Mouse (Mus musculus) spleen, postnatal 10 days (tissue): ENCODE measurements around the gene Syt2.

Experiments used
- DNase-seq, 2 experiments: peaks; one replicate each; pipeline ENCODE4 v3.0.0; 2021 to 2022; ENCODE audit warnings: low spot score in 2 of 2

The Syt2 gene

DNA sequence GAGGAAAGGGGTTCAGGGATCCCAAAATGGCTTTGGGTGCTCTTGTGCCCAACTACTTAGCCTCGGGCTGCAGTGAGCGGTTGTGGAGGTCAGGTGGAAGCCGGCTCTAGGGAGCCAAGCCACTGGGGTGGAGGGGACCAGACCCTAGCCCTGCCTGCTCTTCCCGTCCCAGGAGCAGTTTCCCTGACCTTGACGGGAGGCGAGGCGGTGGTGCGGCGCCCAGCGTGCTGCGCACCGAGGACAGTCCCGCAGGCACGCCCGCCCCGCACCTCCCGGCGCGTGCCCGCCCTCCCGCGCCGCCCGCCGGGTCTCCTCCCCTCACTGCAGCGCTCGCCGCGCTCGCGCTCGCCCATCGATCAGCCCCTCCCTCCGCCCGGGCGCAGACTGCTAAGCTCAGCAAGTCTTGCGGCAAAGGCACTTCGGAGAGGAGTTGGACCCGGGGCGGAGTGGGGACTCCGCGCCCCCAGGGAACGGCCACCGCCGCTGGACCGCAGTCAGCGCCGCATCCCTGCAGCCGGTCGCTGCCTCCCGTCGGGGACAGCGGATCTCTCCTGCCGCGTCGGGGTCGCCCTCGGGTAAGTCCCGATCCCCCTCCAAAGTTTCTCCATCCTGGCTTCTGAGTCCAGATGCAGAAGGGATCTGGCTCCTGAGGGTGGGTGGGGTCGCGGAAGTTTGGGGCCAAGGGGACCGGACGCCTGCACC is at the start of gene Syt2:
Syt2 (plus strand) TSS at position 417 of the 702 bp plus-strand sequence.
- DNase-seq, result peak in 1 of 2 experiments; percentile 28

DNA sequence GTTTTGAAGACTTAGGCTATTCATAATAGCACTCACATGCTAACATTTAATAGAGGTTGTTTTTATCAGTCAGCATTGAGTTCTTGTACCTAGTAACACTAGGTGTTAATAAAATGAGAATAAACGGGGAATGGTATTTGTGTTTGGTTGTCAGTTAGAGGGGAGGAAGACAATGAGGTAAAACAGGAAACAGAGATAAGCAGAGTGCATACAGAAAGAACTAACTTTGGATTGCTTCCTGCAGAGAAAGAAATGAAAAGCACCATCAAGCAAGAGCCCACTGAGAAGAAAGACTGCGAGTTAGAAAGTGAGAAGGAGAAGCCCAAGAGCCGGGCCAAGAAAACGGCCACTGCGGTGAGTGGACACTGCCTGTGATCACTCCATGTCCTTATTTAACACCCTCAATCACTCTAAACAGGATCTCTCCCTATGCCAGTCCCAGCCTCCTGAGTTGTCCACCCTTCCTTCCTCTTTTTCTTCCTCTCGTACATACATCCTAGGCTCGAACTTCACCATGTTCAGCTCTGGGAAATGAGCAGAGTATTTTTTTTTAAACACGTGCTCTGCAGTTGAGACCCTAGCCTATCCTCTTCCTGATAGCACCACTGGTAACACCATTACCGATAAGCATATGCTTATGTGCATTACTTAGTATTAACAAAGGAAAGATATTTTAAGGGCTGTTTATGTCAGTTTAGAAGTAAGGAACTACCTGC is 49.0 kb upstream of the Syt2 start:
- DNase-seq, result no peak

- no peak for DNase-seq
Measured at GRCm38 (mm10) chr1:134604086-134604485, 42.4 kb upstream of the Syt2 start.

DNA sequence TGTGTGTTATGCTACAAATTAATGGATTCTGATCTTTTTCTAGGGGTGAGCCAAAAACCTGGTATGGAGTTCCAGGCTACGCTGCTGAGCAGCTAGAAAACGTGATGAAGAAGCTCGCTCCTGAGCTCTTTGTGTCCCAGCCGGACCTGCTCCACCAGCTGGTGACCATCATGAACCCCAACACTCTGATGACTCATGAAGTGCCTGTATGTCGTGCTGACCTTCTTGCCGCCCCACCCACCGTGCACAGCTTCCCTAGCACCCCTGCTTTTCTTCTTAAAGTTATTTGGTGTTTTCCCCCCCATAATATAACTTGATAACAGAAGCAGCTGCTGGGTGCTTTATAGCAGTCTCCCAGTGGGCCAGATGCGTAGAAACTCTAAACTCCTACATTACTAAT is 40.8 kb upstream of the Syt2 start:
- DNase-seq, result no peak

DNA sequence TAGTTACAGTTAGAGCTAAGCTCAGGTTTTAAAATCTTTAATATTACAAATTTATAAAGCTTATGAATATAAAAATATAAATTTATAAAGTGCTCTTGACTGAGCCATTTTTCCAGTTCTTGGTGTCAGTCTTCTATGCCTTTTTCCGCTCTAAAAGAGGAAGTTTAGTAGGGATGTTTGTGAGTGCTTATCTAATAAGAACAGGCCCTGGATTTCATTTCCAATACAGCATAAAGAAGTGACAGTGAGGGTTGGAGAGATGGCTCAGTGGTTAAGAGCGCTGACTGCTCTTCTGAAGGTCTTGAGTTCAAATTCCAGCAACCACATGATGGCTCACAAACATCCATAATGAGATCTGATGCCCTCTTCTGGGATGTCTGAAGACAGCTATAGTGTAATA is 40.1 kb upstream of the Syt2 start:
- DNase-seq, result no peak

DNA sequence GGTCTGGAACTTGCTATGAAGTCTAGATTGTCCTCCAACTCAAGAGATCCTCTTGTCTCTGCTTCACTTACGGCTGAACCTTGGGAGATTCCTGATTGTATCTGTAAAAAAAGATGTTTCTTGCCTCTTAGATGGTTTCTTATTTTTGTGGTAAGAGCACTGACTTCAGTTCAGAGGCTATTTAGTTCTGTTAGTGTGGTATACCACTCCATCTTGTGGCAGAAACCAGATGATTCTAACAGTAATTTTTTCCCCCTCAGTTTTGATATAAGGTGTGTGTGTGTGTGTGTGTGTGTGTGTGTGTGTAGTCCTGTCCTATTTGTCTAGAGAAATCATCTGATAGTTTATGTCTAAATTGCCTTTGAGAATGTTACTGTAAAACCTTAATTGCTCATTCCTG is 39.2 kb upstream of the Syt2 start:
- DNase-seq, result no peak

GRCm38 (mm10) chr1:134609172-134609571 is 37.3 kb upstream of the Syt2 start:
- DNase-seq, result no peak

DNA sequence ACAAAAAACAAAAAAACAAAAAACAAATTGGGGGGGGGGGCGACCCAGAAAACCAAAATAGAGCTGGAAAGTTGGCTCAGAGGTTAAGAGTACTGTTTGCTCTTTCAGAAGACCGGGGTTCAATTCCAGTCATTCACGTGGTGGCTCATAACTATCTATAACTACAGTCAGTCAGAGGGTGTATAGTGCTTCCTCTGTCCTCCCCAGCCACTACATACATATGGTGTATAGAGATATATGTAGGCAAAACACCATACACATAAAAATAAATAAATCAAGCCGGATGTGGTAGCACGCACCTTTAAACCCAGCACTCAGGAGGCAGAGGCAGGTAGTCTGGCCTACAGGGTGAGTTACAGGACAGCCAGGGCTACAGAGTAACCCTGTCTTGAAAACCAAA is 31.9 kb upstream of the Syt2 start:
- DNase-seq, result no peak

- no peak for DNase-seq
Measured at GRCm38 (mm10) chr1:134614988-134615387, 31.5 kb upstream of the Syt2 start.

GRCm38 (mm10) chr1:134617656-134618055 is 28.8 kb upstream of the Syt2 start:
- DNase-seq, result no peak

- DNase-seq, result no peak
Measured at GRCm38 (mm10) chr1:134625325-134625724, 21.2 kb upstream of the Syt2 start.

DNA sequence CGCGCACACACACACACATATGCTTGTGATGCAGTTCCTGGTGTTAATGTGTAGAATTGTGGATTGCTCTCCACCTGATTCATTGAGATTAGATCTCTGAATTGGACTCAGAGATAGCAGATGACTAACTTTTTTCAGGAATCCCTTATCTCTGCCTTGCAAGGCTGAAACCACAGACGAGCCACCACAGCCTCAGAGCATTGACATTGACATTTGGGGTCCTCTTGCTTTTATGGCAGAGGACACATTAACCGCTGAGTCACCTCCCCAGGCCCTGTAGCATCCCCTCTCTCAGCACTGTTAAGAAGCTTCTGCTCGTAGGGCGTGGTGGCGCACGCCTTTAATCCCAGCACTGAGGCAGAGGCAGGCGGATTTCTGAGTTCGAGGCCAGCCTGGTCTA is 17.0 kb upstream of the Syt2 start:
- no peak for DNase-seq

DNA sequence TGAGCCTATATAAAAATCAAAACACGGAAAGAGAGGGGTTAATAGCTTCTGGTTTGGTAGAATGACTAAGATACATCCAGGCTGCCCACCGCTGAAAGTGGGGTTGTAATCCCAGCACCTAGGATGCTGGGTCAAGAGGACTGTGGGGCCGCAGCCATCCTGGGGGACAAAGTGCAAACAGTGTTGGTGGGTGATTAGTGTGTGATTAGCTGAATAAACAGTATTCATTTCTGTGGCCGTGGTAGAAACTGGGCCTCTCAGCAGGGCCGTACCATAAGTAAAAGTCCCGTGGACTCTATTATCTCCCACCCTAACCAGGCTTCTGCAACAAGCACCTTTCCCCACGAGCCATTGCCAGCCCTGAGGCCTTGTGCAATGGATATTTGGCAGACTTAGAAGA is 12.2 kb upstream of the Syt2 start:
- DNase-seq, result no peak

GRCm38 (mm10) chr1:134636245-134636644 is 10.2 kb upstream of the Syt2 start:
- no peak for DNase-seq

DNA sequence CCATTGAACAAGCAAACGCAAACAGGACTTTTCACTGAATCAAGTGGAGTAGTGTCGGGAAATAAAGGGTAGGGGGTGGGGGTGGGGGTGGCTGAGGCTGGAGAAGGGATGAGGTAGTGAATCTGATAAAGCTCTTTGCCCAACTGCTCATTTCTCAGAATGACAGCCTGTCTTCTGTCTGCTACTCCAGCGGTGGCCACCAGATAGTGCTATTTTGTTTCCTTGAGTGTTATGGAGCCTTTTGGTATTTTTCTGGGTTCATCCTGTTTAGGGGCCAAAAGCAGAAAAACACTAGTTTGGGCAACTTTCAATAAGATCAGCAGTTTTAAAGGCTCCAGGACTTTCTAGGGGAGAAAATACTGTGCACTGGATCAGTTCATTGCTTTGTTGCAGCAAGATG is 9.8 kb upstream of the Syt2 start:
- DNase-seq, result peak in 1 of 2 experiments; percentile 50

DNA sequence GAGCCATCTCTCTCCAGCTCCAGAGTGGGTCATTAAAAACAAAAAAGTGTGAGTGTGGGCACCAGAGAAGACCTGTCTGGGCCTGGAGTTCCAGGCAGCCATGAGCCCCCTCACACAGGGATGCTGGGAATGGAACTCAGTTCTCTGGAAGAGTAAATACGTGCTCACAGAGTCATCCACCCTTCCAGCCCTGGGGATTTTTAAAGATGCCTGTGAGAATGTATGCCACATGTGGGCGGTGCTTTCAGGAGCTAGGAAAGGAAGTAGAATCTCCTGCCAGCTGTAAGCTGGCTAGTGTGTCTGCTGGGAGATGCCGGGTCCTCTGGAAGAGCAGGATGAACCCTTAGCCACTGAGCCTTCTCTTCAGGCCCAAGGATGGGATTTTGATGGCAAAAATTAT is 8.4 kb upstream of the Syt2 start:
- no peak for DNase-seq

GRCm38 (mm10) chr1:134638522-134638921 is 8.0 kb upstream of the Syt2 start:
- peak in 1 of 2 experiments; percentile 39 for DNase-seq

DNA sequence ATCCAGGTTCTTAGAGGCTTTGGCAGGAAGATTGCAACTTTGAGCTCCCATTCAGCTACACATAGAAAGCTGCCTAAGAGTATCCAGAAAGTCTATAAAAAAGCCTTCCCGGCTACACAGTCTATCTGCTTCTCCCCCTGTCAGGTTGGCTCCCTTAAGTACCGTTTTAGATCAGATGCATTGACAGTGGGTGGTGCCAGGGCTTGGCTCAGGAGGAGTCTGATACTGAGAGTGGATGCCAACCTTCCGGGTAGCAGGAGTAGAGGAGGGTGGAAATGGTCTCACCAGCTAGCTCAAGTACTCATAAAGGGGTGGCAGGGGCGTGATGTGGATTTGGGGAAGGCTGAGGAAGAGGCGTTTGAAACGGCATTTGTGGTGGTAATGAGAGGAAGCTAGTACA is 7.0 kb upstream of the Syt2 start:
- no peak for DNase-seq

GRCm38 (mm10) chr1:134641507-134641906 is 5.0 kb upstream of the Syt2 start:
- peak in 1 of 2 experiments; percentile 58 for DNase-seq

DNA sequence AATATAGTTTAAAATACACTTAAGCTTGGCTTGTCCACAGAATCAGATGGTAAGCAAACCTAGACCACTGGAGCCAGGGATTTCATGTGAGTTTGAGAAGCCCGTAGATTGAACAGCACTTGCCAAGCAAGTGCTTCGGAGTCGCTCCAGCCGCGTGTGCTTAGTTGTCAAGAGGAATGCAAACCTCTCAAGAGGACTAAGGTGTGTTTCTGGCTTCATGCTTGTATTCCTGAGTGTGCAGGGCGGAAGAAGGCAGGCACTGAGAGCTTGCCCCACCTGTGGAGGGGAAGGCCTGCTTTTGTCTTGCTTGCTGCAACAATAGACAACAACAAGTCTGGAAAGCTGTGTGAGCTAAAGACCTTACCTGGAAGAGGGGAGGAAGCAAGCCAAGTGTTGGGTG is 2.8 kb upstream of the Syt2 start:
- DNase-seq, result no peak

DNA sequence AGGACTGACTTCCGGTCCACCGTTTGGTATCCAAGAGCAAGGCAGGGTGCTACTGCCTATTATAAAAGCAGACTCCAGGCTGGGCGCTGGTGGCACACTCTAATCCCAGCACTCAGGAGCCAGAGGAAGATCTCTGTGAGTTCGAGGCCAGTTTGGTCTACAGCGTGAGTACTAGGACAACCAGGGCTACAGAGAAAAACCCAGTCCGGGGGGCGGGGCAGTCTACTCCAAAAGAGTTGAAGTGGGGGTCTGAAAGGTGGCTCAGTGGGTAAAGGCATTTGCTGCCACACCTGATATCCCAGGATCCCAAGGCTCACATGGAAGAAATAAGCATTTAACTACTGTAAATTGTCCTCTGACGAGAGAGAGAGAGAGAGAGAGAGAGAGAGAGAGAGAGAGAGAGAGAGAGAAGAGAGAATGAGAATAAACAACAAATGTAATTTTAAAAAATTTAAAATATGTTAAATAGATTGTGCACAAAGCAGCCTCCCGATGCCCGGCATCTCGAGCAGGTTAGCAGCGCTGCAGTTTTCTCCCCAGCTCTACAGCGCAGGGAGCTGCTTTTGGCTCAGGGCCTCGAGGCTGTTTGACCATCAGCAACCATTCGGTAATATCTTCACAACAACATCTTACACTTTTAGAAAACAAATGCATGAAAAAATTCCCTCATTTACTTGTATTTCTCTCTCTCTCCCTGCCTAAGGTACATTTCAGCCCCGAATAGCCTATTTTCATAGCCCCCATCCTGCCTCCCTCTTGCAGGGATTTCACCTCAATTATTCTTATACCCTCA is 873 bp upstream of the Syt2 start:
- DNase-seq, result no peak

GRCm38 (mm10) chr1:134646963-134647282 is 446 bp downstream of the Syt2 start:
- no peak for DNase-seq

- DNase-seq, result no peak
Measured at GRCm38 (mm10) chr1:134647591-134647990, 1.1 kb downstream of the Syt2 start.
